Mouse (Mus musculus) right cerebral cortex, postnatal 25 days (tissue): ENCODE measurements around the gene Clybl.

Experiments
- DNase-seq: peaks from one replicate; pipeline ENCODE4 v3.0.0; 2022

The Clybl gene

DNA sequence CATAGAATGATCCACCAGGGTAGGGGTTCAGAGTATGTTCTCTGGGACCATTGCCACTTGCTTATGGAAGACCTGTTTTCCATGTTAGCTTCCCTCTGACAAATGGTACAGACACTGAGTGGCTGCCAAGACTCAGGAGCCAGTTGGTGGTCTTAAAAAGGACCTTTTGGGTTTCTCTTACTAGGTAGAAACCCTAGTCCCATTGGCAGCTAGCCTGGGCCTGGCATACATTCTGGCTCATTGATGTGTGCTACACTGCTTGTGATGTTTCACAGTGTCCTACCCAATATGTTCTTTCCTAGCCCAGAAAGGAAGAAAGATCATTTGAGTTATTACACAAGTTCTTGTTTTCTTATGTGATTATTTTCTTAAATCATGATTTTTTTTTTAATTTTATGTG, 69.8 kb downstream of the Clybl start:
- no peak for DNase-seq

DNA sequence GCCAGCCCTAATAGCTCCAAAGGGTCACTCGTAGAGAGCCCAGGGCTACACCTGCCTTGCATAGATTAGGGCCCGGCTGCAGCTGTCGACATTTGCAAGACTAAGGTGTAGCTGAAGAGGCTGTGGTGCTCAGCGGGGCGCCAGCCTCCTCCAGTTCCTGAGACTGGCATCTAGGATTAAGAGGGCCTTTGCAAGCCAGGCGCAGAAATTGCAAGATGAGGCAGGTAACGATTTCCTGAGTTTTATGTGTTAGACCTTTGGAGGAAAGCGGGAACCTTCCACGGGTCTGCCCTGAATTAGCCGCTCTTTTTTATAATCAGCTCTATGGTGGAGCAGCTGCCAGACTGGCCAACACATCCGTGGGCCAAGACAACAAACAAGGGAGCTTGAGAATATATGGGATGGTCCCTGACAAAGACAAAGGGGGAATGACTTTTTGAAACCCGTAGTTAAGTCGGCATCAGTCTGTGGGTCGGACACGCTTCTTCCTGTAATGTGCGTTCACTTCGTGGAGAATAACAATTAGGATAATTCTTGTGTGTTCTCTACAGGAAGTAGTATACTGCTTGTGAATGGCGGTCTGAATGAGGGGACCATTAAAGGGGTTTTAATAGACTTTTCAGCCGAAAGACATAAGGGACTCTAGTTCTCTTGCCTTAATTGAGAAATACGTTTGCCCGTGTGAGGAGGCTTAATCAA, 74.2 kb downstream of the Clybl start:
- no peak for DNase-seq

- no peak for DNase-seq
Measured at GRCm38 (mm10) chr14:122256261-122256634, 74.7 kb downstream of the Clybl start.

DNA sequence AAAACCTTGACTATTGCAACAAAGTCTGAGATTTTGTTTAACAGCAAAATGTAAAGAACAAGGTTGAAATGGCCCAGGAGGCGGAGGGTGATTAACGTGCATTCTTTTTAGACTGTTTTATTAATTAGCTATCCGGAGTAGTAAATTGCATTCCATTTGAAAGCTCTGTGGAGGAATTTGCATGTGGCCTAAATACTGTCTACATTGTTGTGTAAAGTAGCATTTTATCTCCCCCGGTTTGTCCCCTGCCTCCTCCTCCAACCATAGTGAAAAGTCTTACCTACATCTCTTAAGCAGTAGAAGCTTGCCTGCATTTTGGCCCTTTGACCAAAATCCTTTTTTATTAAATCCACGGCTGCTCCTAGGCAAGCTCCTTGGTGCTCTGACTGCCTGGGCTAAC, 76.8 kb downstream of the Clybl start:
- DNase-seq: no peak

DNA sequence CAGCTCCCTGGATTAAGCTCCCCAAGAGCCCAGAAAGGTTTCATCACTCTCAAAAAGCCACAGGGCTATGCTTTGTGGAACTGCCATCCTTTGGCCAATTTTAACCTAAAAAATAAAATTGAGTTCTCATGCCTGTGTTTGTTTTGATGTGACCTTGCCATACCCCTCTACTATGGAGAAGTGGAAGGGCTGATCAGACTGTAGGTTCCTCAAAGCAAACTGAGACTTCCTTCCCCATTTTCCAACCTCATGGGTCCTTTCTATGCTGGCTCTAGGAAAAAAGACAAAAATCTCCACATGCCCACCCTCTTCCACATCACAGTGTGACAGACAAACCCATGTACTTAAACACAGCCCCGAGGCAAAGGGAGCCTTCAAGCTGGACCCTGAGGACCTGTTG, 79.7 kb downstream of the Clybl start:
- DNase-seq: no peak

GRCm38 (mm10) chr14:122262851-122263659, 81.6 kb downstream of the Clybl start:
- DNase-seq: no peak

GRCm38 (mm10) chr14:122265214-122265613, 83.7 kb downstream of the Clybl start:
- DNase-seq: no peak

GRCm38 (mm10) chr14:122267590-122267989, 86.1 kb downstream of the Clybl start:
- no peak for DNase-seq

GRCm38 (mm10) chr14:122271104-122271746, 89.7 kb downstream of the Clybl start:
- DNase-seq: no peak

DNA sequence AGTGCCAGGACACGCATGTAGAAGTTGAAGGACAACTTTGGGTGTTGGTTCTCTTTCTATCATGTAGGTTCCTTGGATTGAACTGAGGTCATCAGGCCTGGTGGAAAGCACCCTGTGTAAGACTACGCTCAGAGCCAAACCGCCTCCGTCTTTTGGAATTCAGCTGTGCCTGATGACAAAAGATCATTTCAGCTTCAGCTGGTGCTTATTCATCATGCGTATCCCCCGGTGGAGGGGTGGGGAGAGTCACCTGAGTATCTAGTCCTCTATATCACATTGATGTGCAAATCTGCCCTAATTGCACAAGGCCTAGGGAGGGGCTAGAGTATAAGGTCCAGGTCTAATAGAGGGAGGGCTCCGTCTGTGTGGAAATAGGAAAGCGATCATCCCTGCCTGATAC, 95.6 kb downstream of the Clybl start:
- DNase-seq: no peak

GRCm38 (mm10) chr14:122279462-122280308, 98.2 kb downstream of the Clybl start:
- DNase-seq: no peak

DNA sequence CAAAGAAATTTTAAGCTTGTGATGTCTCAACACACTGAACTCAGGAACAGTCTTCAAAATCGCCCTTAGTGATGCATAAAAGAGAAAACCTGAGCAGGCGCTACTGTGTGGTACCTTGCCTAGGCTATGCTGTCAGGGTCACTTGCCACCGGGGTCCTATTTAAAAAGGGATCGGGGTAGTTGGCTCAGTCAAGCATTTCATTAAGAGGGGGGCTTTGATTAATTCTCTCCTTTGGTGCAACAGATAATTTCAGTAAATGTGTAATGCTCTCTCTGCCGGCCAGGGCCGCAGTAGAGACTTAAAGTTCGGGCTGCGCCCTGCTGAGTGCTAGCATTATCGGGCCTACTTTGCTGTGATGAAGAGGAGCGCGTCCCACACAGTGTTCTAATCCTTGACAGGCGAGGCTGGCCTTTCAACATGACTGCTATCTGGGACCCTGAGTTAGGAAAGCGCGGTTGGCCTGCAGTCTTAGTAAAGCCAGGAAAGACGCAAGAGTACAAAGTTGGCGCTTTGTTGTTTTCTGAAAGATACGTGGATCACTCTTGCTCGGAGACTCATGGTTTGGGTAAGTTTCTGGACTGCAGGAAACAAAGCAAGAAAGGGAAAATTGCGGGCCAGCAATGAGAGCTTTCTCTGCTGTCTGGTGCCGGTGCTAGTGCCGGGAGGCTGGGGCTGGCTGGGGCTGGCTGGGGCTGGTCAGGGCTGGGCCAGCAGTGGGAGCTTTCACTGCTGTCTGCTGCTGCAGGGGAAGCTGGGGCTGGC, 99.0 kb downstream of the Clybl start:
- DNase-seq: no peak

- DNase-seq: no peak
Measured at GRCm38 (mm10) chr14:122281072-122281634, 99.6 kb downstream of the Clybl start.

GRCm38 (mm10) chr14:122283959-122284358, 102.5 kb downstream of the Clybl start:
- DNase-seq: no peak

DNA sequence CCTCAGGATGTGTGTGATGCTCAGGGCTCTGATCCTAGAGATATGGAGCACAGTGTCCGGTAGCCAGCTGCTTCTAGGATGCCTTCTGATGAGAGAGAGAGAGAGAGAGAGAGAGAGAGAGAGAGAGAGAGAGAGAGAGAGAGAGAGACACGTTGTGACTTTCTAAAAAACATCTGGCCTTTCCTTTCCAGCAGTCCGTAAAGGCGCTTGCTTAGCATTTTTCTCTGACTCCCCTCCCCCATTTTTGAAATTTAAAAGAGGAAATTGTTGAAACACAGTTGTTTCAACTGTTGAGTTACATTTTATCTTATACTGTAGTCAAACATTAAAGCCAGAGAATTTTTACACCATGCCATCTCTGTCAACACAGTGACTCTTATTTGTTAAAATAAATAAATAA, 114.9 kb downstream of the Clybl start:
- no peak for DNase-seq

DNA sequence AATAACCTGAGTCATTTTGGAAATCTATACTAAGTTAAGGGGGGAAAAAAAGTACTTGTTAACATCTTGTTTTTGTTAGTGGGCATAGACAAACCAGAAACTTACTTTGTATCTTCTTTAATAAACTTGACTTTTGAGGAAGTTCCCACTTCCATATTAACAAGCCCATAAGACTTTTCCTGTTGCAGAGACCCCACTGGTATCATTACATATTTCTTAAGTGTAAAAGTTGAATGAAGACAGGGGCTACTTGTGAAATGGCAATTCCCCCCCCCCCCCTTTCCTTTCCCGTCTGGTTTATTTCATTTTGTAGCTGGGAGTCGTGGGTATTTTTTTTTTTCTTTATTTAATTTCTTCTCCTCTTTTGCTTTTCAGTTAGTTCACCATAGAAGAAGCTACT, 115.4 kb downstream of the Clybl start:
- no peak for DNase-seq

- DNase-seq: no peak
Measured at GRCm38 (mm10) chr14:122297386-122298109, 116.0 kb downstream of the Clybl start.

- no peak for DNase-seq
Measured at GRCm38 (mm10) chr14:122300261-122300660, 118.8 kb downstream of the Clybl start.

DNA sequence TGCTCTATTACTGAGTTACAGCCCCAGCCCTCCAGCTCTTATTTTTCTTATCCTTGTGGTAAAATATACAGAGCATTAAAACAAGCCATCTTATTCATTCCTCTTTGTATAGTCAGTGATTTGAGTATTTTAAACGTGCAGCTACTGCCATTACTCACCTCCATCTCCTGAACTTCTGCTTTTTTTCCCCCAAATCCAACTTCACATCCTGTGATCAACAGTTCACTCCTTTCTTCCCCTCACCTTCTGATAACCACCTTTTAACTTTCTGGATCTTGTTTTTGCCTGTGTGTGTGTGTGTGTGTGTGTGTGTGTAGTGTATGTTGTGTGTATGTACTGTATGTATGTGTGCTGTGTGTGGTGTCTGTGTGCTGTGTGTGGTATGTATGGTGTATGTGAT, 122.3 kb downstream of the Clybl start:
- no peak for DNase-seq

DNA sequence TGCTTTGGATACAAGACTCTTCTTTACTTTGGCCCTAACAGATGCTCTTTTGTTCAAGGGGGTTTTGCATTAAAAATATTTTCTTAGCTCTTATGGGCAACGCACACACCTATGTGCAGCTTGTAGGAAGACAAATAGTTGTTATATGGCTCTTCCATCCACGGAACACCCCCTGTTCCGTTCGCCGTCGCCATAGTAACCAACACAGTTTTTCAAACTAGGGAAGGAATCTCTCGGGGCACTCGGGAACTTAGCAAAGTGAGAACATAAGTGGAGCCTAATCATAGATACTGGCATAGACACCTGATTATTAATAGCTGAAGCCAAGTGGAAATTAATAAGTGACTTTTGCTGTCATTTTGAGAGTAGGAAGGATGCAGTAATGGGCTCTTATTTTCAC, 123.6 kb downstream of the Clybl start:
- DNase-seq: no peak

GRCm38 (mm10) chr14:122312415-122312814, 130.9 kb downstream of the Clybl start:
- DNase-seq: no peak
